Mouse (Mus musculus) kidney, embryonic 15.5 days (tissue): ENCODE results near the gene Cts3. TPM values are rescaled to one million over a fixed set of nuclear protein-coding genes. Genes with fewer than 3 reads are reported as not detected.
"Not testable (repeated sequence)": the region's sequence is repeated elsewhere in the genome, so short reads cannot be mapped to it uniquely, and the experiment has no call there.

ENCODE experiments used
- ATAC-seq: fragments of 200-750 bp; cut with Nextera tagmentation; replicated peaks from 2 replicates; pipeline ENCODE4 v1.8.0; 2017; ENCODE audit warnings: moderate TSS enrichment; ENCODE audit not compliant: low FRiP score
- H3K27ac ChIP-seq: fragments of 300-500 bp; sonication (generic); 2 replicates; pipeline ENCODE4 v1.5.1; 2015; ENCODE audit warnings: mild to moderate bottlenecking, inconsistent platforms
- H3K27me3 ChIP-seq: fragments of 300-500 bp; sonication (generic); 2 replicates; pipeline ENCODE4 v1.6.1; 2015; ENCODE audit warnings: inconsistent platforms
- H3K36me3 ChIP-seq: fragments of 300-500 bp; sonication (generic); 2 replicates; pipeline ENCODE4 v1.6.1; 2015; ENCODE audit warnings: inconsistent platforms
- H3K4me1 ChIP-seq: fragments of 300-500 bp; sonication (generic); 2 replicates; pipeline ENCODE4 v1.6.1; 2015; ENCODE audit warnings: inconsistent platforms
- H3K4me2 ChIP-seq: fragments of 300-500 bp; sonication (generic); 2 replicates; pipeline ENCODE4 v1.6.1; 2015; ENCODE audit warnings: moderate library complexity, mild to moderate bottlenecking, inconsistent platforms
- H3K4me3 ChIP-seq: fragments of 300-500 bp; sonication (generic); replicated peaks from 2 replicates; pipeline ENCODE4 v1.5.1; 2015; ENCODE audit warnings: mild to moderate bottlenecking, inconsistent platforms
- H3K9ac ChIP-seq: fragments of 300-500 bp; sonication (generic); 2 replicates; pipeline ENCODE4 v1.6.1; 2015; ENCODE audit warnings: mild to moderate bottlenecking, inconsistent platforms
- H3K9me3 ChIP-seq: fragments of 300-500 bp; sonication (generic); replicated peaks from 2 replicates; pipeline ENCODE4 v1.6.1; 2016; ENCODE audit warnings: inconsistent platforms
- WGBS: fragments of 180-500 bp; shearing (Covaris S2); methylation state at CpG from one replicate; pipeline ENCODE4 v1.1.7; 2015; ENCODE audit warnings: mixed read lengths; 5-methylcytosine and 5-hydroxymethylcytosine counted together
- polyA plus RNA-seq: library from polyadenylated mRNA; unstranded; fragments of >200 nt; fragmentation: Nextera tagmentation; extraction: Ambion mirVana; gene quantifications from 2 replicates; pipeline ENCODE4 v1.2.1, GENCODE M21; 2015

Cts3 gene
- polyA plus RNA-seq = not detected in 2 replicates

GRCm38 (mm10) chr13:61570027-61570426 lies at the start of gene Cts3:
TSS of gene Cts3 (minus strand) at chr13:61570127.
- no peaks in the 10 kb centered on the region for H3K36me3 ChIP-seq
- no peak within 1 kb of the TSS for H3K9ac ChIP-seq
- no peak within 1 kb of the TSS for H3K27ac ChIP-seq
- peaks cover 4% of the 10 kb centered on the region; the same call in 1 of the 2 replicates for H3K9me3 ChIP-seq
- H3K4me2 ChIP-seq = no peak within 1 kb of the TSS
- no peaks in the 10 kb centered on the region for H3K27me3 ChIP-seq
- no peaks in the 10 kb centered on the region for H3K4me1 ChIP-seq
- no peak within 1 kb of the TSS for H3K4me3 ChIP-seq
- no peak for ATAC-seq

DNA sequence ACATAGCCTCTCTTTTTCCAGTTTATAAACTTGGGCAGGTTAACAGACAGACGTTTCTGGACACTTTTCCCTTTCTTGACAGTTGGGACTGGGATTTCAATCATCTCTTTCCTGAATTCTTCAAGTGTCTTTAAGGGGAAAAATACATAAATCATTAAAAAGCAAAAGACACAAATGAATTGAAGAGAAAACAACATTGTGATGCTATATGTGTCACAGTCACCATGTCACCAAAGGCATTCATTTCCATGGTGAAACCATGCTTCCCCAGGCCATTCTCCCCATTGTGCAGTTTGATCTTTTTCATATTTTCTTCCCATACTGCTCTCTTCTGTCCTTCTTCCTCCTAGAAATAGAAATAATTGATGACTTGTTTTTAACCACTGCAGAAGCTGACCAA lies 1.9 kb downstream of the Cts3 start, which contains the start of gene Gm49352:
Gene Gm49352 (minus strand): TSS at position 101 of the 400 bp plus-strand sequence.
- H3K27me3 ChIP-seq, ATAC-seq, H3K4me1 ChIP-seq, H3K9ac ChIP-seq, H3K4me2 ChIP-seq, H3K36me3 ChIP-seq, H3K9me3 ChIP-seq, H3K4me3 ChIP-seq, H3K27ac ChIP-seq: not testable (repeated sequence)
- WGBS = 39% methylated on average over 1 of the region's 1 CpGs

DNA sequence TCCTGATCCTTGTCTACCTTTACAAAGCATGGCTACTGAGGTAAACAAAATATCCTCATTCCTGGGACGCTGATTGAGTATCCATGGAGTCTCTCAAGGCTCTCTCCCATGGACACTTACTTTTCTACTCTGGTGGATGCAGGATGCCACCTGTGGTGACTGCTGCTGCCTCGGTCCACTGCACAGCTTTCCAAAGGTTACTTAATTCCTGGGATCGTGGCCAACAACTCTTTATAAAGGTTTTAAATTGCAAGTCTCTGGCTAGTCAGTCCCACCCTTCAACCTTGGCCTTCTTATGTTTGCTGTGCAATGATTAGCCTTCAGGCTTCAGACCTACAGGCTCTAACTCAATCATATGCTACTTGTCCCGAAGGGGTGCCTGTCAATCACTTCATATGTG lies 28.3 kb downstream of the Cts3 start, which contains the start of gene Ctsm:
Gene Ctsm (minus strand): TSS at position 209 of the 400 bp plus-strand sequence.
- 74% methylated on average over 4 of the region's 4 CpGs for WGBS
- Histone ChIP-seq H3K27ac (no peak within 1 kb of the TSS), H3K9me3 (peaks cover 8% of the 10 kb centered on the region; the same call in 1 of the 2 replicates), H3K4me2 (no peak within 1 kb of the TSS), H3K4me3 (no peak within 1 kb of the TSS), H3K9ac (no peak within 1 kb of the TSS), H3K4me1 (no peaks in the 10 kb centered on the region), H3K36me3 (no peaks in the 10 kb centered on the region), H3K27me3 (no peaks in the 10 kb centered on the region)
- no peak for ATAC-seq

Other genes starting within 250 kb of the Cts3 start
- gene Cts7, start 211.9 kb downstream of the Cts3 start, polyA plus RNA-seq = not detected in 2 replicates
- not detected in 2 replicates for gene Ctsm, start 28.3 kb downstream of the Cts3 start, polyA plus RNA-seq
- not detected in 2 replicates for gene Gm49352, start 2.0 kb downstream of the Cts3 start, polyA plus RNA-seq